Mouse (Mus musculus): ENCODE measurements at regions not wholly inside any gene's neighbourhood (a gene's known extent, or its start where the extent isn't known, plus 50 kb on each side); places are given as distances from the start of the nearest gene placed in this dataset.
"Not testable (repeated sequence)": the region's sequence is repeated elsewhere in the genome, so short reads cannot be mapped to it uniquely, and the experiment has no call there.

GRCm38 (mm10) chr12:3131149-3131751 is 178.5 kb downstream of the Rab10 start:
- not testable (repeated sequence) for H3K27ac ChIP-seq; H3K9me3 ChIP-seq (ENCODE audit: control insufficient read depth, low read length); H3K36me3 ChIP-seq (replicated peaks; ENCODE audit: control insufficient read depth, insufficient read depth, low read depth); H3K9ac ChIP-seq (replicated peaks); H3K27me3 ChIP-seq (ENCODE audit: control insufficient read depth, insufficient read depth, low read length); ATAC-seq (ENCODE audit: insufficient read depth); H3K4me3 ChIP-seq (ENCODE audit: insufficient read depth in 1 of 2, low read depth in 2 of 2, low read length in 2 of 2); DNase-seq (ENCODE audit: low read depth in 3 of 3, low spot score in 3 of 3); H3K4me2 ChIP-seq (ENCODE audit: low read depth); H3K4me1 ChIP-seq (replicated peaks; ENCODE audit: control insufficient read depth in 2 of 2, insufficient read depth in 2 of 2, low read length in 1 of 2)
- 40% methylated on average over 6 of the region's 6 CpGs for WGBS (ENCODE audit: insufficient replicate concordance)

GRCm38 (mm10) chr12:3127336-3127735 is 182.4 kb downstream of the Rab10 start:
- not testable (repeated sequence) for DNase-seq (ENCODE audit: low read depth in 3 of 3, low spot score in 3 of 3); H3K27me3 ChIP-seq (ENCODE audit: control insufficient read depth, insufficient read depth, low read length); H3K9me3 ChIP-seq (ENCODE audit: control insufficient read depth, low read length); H3K9ac ChIP-seq (replicated peaks); H3K4me1 ChIP-seq (replicated peaks; ENCODE audit: control insufficient read depth in 2 of 2, insufficient read depth in 2 of 2, low read length in 1 of 2); H3K4me3 ChIP-seq (ENCODE audit: insufficient read depth in 1 of 2, low read depth in 2 of 2, low read length in 2 of 2); ATAC-seq (ENCODE audit: insufficient read depth); H3K27ac ChIP-seq; H3K36me3 ChIP-seq (replicated peaks; ENCODE audit: control insufficient read depth, insufficient read depth, low read depth); H3K4me2 ChIP-seq (ENCODE audit: low read depth)
- 41% methylated on average over 1 of the region's 1 CpGs for WGBS (ENCODE audit: insufficient replicate concordance)

- TF ChIP-seq EP300 (IDR thresholded peaks at IDR 0.05; ENCODE audit: low read depth) (no peak), CTCF (IDR thresholded peaks at IDR 0.05; ENCODE audit: low read depth) (no peak)
- no peaks in the 10 kb centered on the region for H3K4me1 ChIP-seq (replicated peaks; ENCODE audit: control insufficient read depth in 2 of 2, insufficient read depth in 2 of 2, low read length in 1 of 2)
- no peaks in the 10 kb centered on the region for H3K36me3 ChIP-seq (replicated peaks; ENCODE audit: control insufficient read depth, insufficient read depth, low read depth)
- H3K27ac ChIP-seq, result no peak overlapping the region
- no peaks in the 10 kb centered on the region for H3K27me3 ChIP-seq (ENCODE audit: control insufficient read depth, insufficient read depth, low read length)
- ATAC-seq (ENCODE audit: insufficient read depth) (no peak), DNase-seq (ENCODE audit: low read depth in 3 of 3, low spot score in 3 of 3) (no peak)
- no peak overlapping the region for H3K4me2 ChIP-seq (ENCODE audit: low read depth)
- 27% methylated on average over 1 of the region's 1 CpGs for WGBS (ENCODE audit: insufficient replicate concordance)
- no peaks in the 10 kb centered on the region for H3K9me3 ChIP-seq (ENCODE audit: control insufficient read depth, low read length)
- H3K4me3 ChIP-seq (ENCODE audit: insufficient read depth in 1 of 2, low read depth in 2 of 2, low read length in 2 of 2), result no peak overlapping the region
- H3K9ac ChIP-seq (replicated peaks), result no peak overlapping the region
Observed at GRCm38 (mm10) chr12:3124036-3124435, 185.7 kb downstream of the Rab10 start.

GRCm38 (mm10) chr12:3110589-3110988 is 199.2 kb downstream of the Rab10 start:
- not testable (repeated sequence) for DNase-seq (ENCODE audit: low read depth in 3 of 3, low spot score in 3 of 3); H3K9me3 ChIP-seq (ENCODE audit: control insufficient read depth, low read length); H3K9ac ChIP-seq (replicated peaks); H3K27ac ChIP-seq; ATAC-seq (ENCODE audit: insufficient read depth); H3K36me3 ChIP-seq (replicated peaks; ENCODE audit: control insufficient read depth, insufficient read depth, low read depth); H3K4me3 ChIP-seq (ENCODE audit: insufficient read depth in 1 of 2, low read depth in 2 of 2, low read length in 2 of 2); H3K27me3 ChIP-seq (ENCODE audit: control insufficient read depth, insufficient read depth, low read length); H3K4me2 ChIP-seq (ENCODE audit: low read depth); H3K4me1 ChIP-seq (replicated peaks; ENCODE audit: control insufficient read depth in 2 of 2, insufficient read depth in 2 of 2, low read length in 1 of 2)
- WGBS (ENCODE audit: insufficient replicate concordance), result 48% methylated on average over 9 of the region's 11 CpGs

- H3K4me1 ChIP-seq (replicated peaks; ENCODE audit: control insufficient read depth in 2 of 2, insufficient read depth in 2 of 2, low read length in 1 of 2); H3K9ac ChIP-seq (replicated peaks); H3K4me3 ChIP-seq (ENCODE audit: insufficient read depth in 1 of 2, low read depth in 2 of 2, low read length in 2 of 2); H3K9me3 ChIP-seq (ENCODE audit: control insufficient read depth, low read length); H3K36me3 ChIP-seq (replicated peaks; ENCODE audit: control insufficient read depth, insufficient read depth, low read depth); DNase-seq (ENCODE audit: low read depth in 3 of 3, low spot score in 3 of 3); H3K27ac ChIP-seq; H3K4me2 ChIP-seq (ENCODE audit: low read depth); ATAC-seq (ENCODE audit: insufficient read depth); H3K27me3 ChIP-seq (ENCODE audit: control insufficient read depth, insufficient read depth, low read length): not testable (repeated sequence)
- 58% methylated on average over 5 of the region's 5 CpGs for WGBS (ENCODE audit: insufficient replicate concordance)
Observed at GRCm38 (mm10) chr12:3109671-3110070, 200.1 kb downstream of the Rab10 start.

GRCm38 (mm10) chr12:3101963-3102362 is 207.8 kb downstream of the Rab10 start:
- not testable (repeated sequence) for H3K9ac ChIP-seq (replicated peaks); H3K4me1 ChIP-seq (replicated peaks; ENCODE audit: control insufficient read depth in 2 of 2, insufficient read depth in 2 of 2, low read length in 1 of 2); H3K27me3 ChIP-seq (ENCODE audit: control insufficient read depth, insufficient read depth, low read length); H3K4me3 ChIP-seq (ENCODE audit: insufficient read depth in 1 of 2, low read depth in 2 of 2, low read length in 2 of 2); H3K9me3 ChIP-seq (ENCODE audit: control insufficient read depth, low read length); H3K27ac ChIP-seq; H3K4me2 ChIP-seq (ENCODE audit: low read depth); DNase-seq (ENCODE audit: low read depth in 3 of 3, low spot score in 3 of 3); H3K36me3 ChIP-seq (replicated peaks; ENCODE audit: control insufficient read depth, insufficient read depth, low read depth); ATAC-seq (ENCODE audit: insufficient read depth)
- 32% methylated on average over 5 of the region's 5 CpGs for WGBS (ENCODE audit: insufficient replicate concordance)
